Mouse (Mus musculus) heart, adult 2 months (tissue): Measurements from ENCODE around the gene Lime1. TPM values are rescaled to one million over a fixed set of nuclear protein-coding genes. Genes with fewer than 3 reads are reported as not detected.
A peak's percentile ranks its signal among the peaks of the same experiment; 100 is the strongest.

Experiments
- DNase-seq, 2 experiments: peaks; one replicate each; pipeline ENCODE4 v3.0.0; 2021
- H3K27ac ChIP-seq: fragments of 200-600 bp; 2 replicates; pipeline ENCODE4 v1.8.1; 2022
- H3K27me3 ChIP-seq: fragments of 200-500 bp; 2 replicates; pipeline ENCODE4 v1.6.1; 2012; ENCODE audit warnings: mild to moderate bottlenecking, low read length, inconsistent platforms, mixed read lengths; ENCODE audit not compliant: control insufficient read depth, insufficient read depth
- H3K36me3 ChIP-seq: fragments of 200-500 bp; 2 replicates; pipeline ENCODE4 v1.6.1; 2012; ENCODE audit warnings: low read length, inconsistent platforms; ENCODE audit not compliant: control insufficient read depth, insufficient read depth
- H3K4me1 ChIP-seq: fragments of 200-500 bp; 2 replicates; pipeline ENCODE4 v1.6.1; 2011; ENCODE audit warnings: low read length; ENCODE audit not compliant: control insufficient read depth, insufficient read depth
- H3K4me3 ChIP-seq: fragments of 200-600 bp; 2 replicates; pipeline ENCODE4 v1.8.1; 2022
- H3K79me2 ChIP-seq: fragments of 200-500 bp; replicated peaks from 2 replicates; pipeline ENCODE4 v1.6.1; 2012; ENCODE audit warnings: mild to moderate bottlenecking, inconsistent platforms, low read length, moderate library complexity, mixed read lengths; ENCODE audit not compliant: control insufficient read depth, insufficient read depth
- H3K9ac ChIP-seq: fragments of 200-500 bp; 2 replicates; pipeline ENCODE4 v1.6.1; 2012; ENCODE audit warnings: low read depth, mild to moderate bottlenecking, control low read depth, inconsistent platforms, low read length, mixed read lengths
- CTCF ChIP-seq: fragments of 200-600 bp; IDR thresholded peaks from 2 replicates; pipeline ENCODE4 v1.8.1; 2022; ENCODE audit warnings: antibody characterized with exemption, mild to moderate bottlenecking, moderate library complexity
- EP300 ChIP-seq: fragments of 200-500 bp; IDR thresholded peaks from 2 replicates; pipeline ENCODE4 v1.6.1; 2011; ENCODE audit warnings: low read depth, low read length, control low read depth; ENCODE audit not compliant: insufficient read depth
- POLR2A ChIP-seq: fragments of 200-500 bp; IDR thresholded peaks from 2 replicates; pipeline ENCODE4 v1.6.1; 2011; ENCODE audit warnings: mild to moderate bottlenecking, low read depth, low read length, control low read depth; ENCODE audit not compliant: insufficient read depth
- WGBS: fragments of 180-500 bp; shearing (Covaris S2); methylation state at CpG from one replicate; pipeline ENCODE4 v1.1.7; 2018; 5-methylcytosine and 5-hydroxymethylcytosine counted together
- intact Hi-C: fragments of 180-260 bp; cut with DNase I; formaldehyde crosslinking; loops from one replicate; pipeline ENCODE4 v1.15.1; 2025
- polyA plus RNA-seq: library from polyadenylated mRNA; depleted of rRNA; stranded (reverse); fragments of >200 nt; gene quantifications from 2 replicates; pipeline ENCODE4 v1.2.3, GENCODE M21; 2012
- total RNA-seq, 2 experiments: library from RNA; stranded (reverse); gene quantifications; 2 replicates each; pipeline ENCODE4 v1.2.3; 2021

Gene Lime1
- total and polyA plus RNA-seq, 3 experiments, result 5.0 to 21.7 (median 5.2) TPM

GRCm38 (mm10) chr2:181363946-181364345, 15.9 kb upstream of the Lime1 start:
- 64% methylated on average over 3 of the region's 3 CpGs for WGBS
- Histone ChIP-seq H3K36me3 (peaks cover 10% of the 10 kb centered on the region), H3K79me2 (peaks cover 4% of the 10 kb centered on the region), H3K4me3 (no peak overlapping the region; the same call in 1 of the 2 replicates), H3K27me3 (no peaks in the 10 kb centered on the region), H3K27ac (no peak overlapping the region), H3K9ac (no peak overlapping the region), H3K4me1 (peaks cover 5% of the 10 kb centered on the region)
- DNase-seq, result no peak
- intact Hi-C loops, result no loop called here
- TF ChIP-seq POLR2A (no peak), EP300 (no peak), CTCF (no peak)

- Histone ChIP-seq H3K27ac (peak overlapping the region; percentile 94), H3K4me3 (peak overlapping the region; percentile 85), H3K4me1 (peaks cover 5% of the 10 kb centered on the region), H3K79me2 (peaks cover 4% of the 10 kb centered on the region), H3K27me3 (no peaks in the 10 kb centered on the region), H3K9ac (peak overlapping the region; percentile 98), H3K36me3 (peaks cover 13% of the 10 kb centered on the region)
- no peak for DNase-seq
- no peak for TF ChIP-seq EP300
- no peak for TF ChIP-seq POLR2A
- no peak for TF ChIP-seq CTCF
- intact Hi-C loops, result no loop called here
- 6% methylated on average over 14 of the region's 14 CpGs for WGBS
Observed at GRCm38 (mm10) chr2:181364487-181364859, 15.4 kb upstream of the Lime1 start.

- WGBS, result under 1% methylated on average over 70 of the region's 71 CpGs
- intact Hi-C loops, result no loop called here
- no peaks in the 10 kb centered on the region for H3K27me3 ChIP-seq
- TF ChIP-seq POLR2A (peak; percentile 58; the same call in 1 of the 2 replicates), CTCF (peak; percentile 13; the same call in 1 of the 2 replicates), EP300 (no peak)
- H3K27ac ChIP-seq, result peak within 1 kb of the TSS; percentile 94
- peaks cover 4% of the 10 kb centered on the region for H3K79me2 ChIP-seq
- H3K9ac ChIP-seq, result peak within 1 kb of the TSS; percentile 98
- H3K4me1 ChIP-seq, result peaks cover 5% of the 10 kb centered on the region
- peaks cover 13% of the 10 kb centered on the region for H3K36me3 ChIP-seq
- peak; percentile 93 to 94 for DNase-seq
- H3K4me3 ChIP-seq, result peak within 1 kb of the TSS; percentile 85
Observed at GRCm38 (mm10) chr2:181364860-181365596, 14.8 kb upstream of the Lime1 start, which contains the start of the genes Zgpat and Arfrp1. Gene Zgpat, plus strand, starts transcription at chr2:181364928. Gene Arfrp1, minus strand, starts transcription at chr2:181365404.

- H3K4me3 ChIP-seq, result peak overlapping the region; percentile 85
- intact Hi-C loops, result no loop called here
- TF ChIP-seq CTCF, result no peak
- no peak for TF ChIP-seq EP300
- H3K27ac ChIP-seq, result peak overlapping the region; percentile 94
- peaks cover 4% of the 10 kb centered on the region for H3K79me2 ChIP-seq
- H3K9ac ChIP-seq, result peak overlapping the region; percentile 98
- DNase-seq, result no peak
- H3K4me1 ChIP-seq, result peaks cover 5% of the 10 kb centered on the region
- under 1% methylated on average over 20 of the region's 20 CpGs for WGBS
- no peaks in the 10 kb centered on the region for H3K27me3 ChIP-seq
- peaks cover 13% of the 10 kb centered on the region for H3K36me3 ChIP-seq
Observed at GRCm38 (mm10) chr2:181365655-181366075, 14.2 kb upstream of the Lime1 start.

- no peak for DNase-seq
- intact Hi-C loops, result no loop called here
- WGBS, result 88% methylated on average over 5 of the region's 5 CpGs
- Histone ChIP-seq H3K36me3 (peaks cover 13% of the 10 kb centered on the region), H3K4me3 (no peak overlapping the region), H3K4me1 (peaks cover 2% of the 10 kb centered on the region), H3K27me3 (no peaks in the 10 kb centered on the region), H3K79me2 (peaks cover 12% of the 10 kb centered on the region), H3K27ac (no peak overlapping the region), H3K9ac (no peak overlapping the region)
- TF ChIP-seq POLR2A, result no peak
- no peak for TF ChIP-seq EP300
- 0 out of 2 replicates have a peak, but pooled peaks have one; percentile 4 for TF ChIP-seq CTCF
Observed at GRCm38 (mm10) chr2:181370001-181370400, 9.9 kb upstream of the Lime1 start.

GRCm38 (mm10) chr2:181375787-181376186, 4.1 kb upstream of the Lime1 start:
- Histone ChIP-seq H3K27me3 (no peaks in the 10 kb centered on the region), H3K9ac (no peak overlapping the region), H3K27ac (no peak overlapping the region), H3K36me3 (no peaks in the 10 kb centered on the region; the same call in 1 of the 2 replicates), H3K79me2 (peaks cover 8% of the 10 kb centered on the region), H3K4me1 (no peaks in the 10 kb centered on the region), H3K4me3 (no peak overlapping the region)
- no peak for TF ChIP-seq EP300
- TF ChIP-seq CTCF, result peak; percentile 70
- DNase-seq, result no peak
- WGBS, result 93% methylated on average over 2 of the region's 2 CpGs
- intact Hi-C loops, result no loop called here
